Mouse (Mus musculus) liver, embryonic 16.5 days (tissue): ENCODE data around the gene Yes1. TPM values are rescaled to one million over a fixed set of nuclear protein-coding genes. Genes with fewer than 3 reads are reported as not detected.
"Not testable (repeated sequence)": the region's sequence is repeated elsewhere in the genome, so short reads cannot be mapped to it uniquely, and the experiment has no call there.

Experiments
- ATAC-seq: fragments of 200-750 bp; cut with Nextera tagmentation; 2 replicates; pipeline ENCODE4 v1.8.0; 2017; ENCODE audit warnings: low read depth, mild to moderate bottlenecking, moderate number of reproducible peaks, moderate library complexity
- H3K27ac ChIP-seq: fragments of 300-500 bp; sonication (generic); 2 replicates; pipeline ENCODE4 v1.5.1; 2014; ENCODE audit warnings: mild to moderate bottlenecking, low read length
- H3K27me3 ChIP-seq: fragments of 300-500 bp; sonication (generic); 2 replicates; pipeline ENCODE4 v1.6.1; 2014; ENCODE audit warnings: low read depth, low read length, mixed read lengths; ENCODE audit not compliant: control insufficient read depth, insufficient read depth
- H3K36me3 ChIP-seq: fragments of 300-500 bp; sonication (generic); 2 replicates; pipeline ENCODE4 v1.6.1; 2014; ENCODE audit warnings: mild to moderate bottlenecking; ENCODE audit not compliant: control insufficient read depth, insufficient read depth
- H3K4me1 ChIP-seq: fragments of 300-500 bp; sonication (generic); 2 replicates; pipeline ENCODE4 v1.6.1; 2014; ENCODE audit warnings: low read depth, low read length, mixed read lengths; ENCODE audit not compliant: control insufficient read depth
- H3K4me2 ChIP-seq: fragments of 300-500 bp; sonication (generic); 2 replicates; pipeline ENCODE4 v1.6.1; 2014; ENCODE audit warnings: low read depth, low read length, mixed read lengths
- H3K4me3 ChIP-seq: fragments of 300-500 bp; sonication (generic); 2 replicates; pipeline ENCODE4 v1.5.1; 2014; ENCODE audit warnings: low read depth, mild to moderate bottlenecking, low read length
- H3K9ac ChIP-seq: fragments of 300-500 bp; sonication (generic); 2 replicates; pipeline ENCODE4 v1.6.1; 2014; ENCODE audit warnings: low read depth, low read length
- H3K9me3 ChIP-seq: fragments of 300-500 bp; sonication (generic); replicated peaks from 2 replicates; pipeline ENCODE4 v1.6.1; 2016; ENCODE audit warnings: low read length; ENCODE audit not compliant: control insufficient read depth
- WGBS: fragments of 180-500 bp; shearing (Covaris S2); extraction: QIAGEN DNeasy Blood & Tissue Kit; methylation state at CpG from one replicate; pipeline ENCODE4 v1.1.7; 2014; ENCODE audit not compliant: insufficient replicate concordance; 5-methylcytosine and 5-hydroxymethylcytosine counted together
- polyA plus RNA-seq: library from polyadenylated mRNA; unstranded; fragments of >200 nt; fragmentation: Nextera tagmentation; extraction: Ambion mirVana; gene quantifications from 2 replicates; pipeline ENCODE4 v1.2.1, GENCODE M21; 2015

The Yes1 gene
- polyA plus RNA-seq, 1 experiment from 2014 or later = 5.8 TPM

GRCm38 (mm10) chr5:32713703-32714467 is 102.9 kb downstream of the Yes1 start:
- Histone ChIP-seq H3K27me3 (no peaks in the 10 kb centered on the region), H3K27ac (peak overlapping the region; percentile 76), H3K9ac (peak overlapping the region; percentile 54), H3K4me1 (no peaks in the 10 kb centered on the region; the same call in none of the 2 replicates), H3K9me3 (no peaks in the 10 kb centered on the region), H3K4me2 (peak overlapping the region; percentile 81), H3K4me3 (peak overlapping the region; percentile 65), H3K36me3 (no peaks in the 10 kb centered on the region)
- ATAC-seq = peak; percentile 92
- under 1% methylated on average over 55 of the region's 55 CpGs for WGBS

- WGBS = 19% methylated on average over 1 of the region's 1 CpGs
- no peaks in the 10 kb centered on the region for H3K9me3 ChIP-seq
- no peak overlapping the region for H3K4me2 ChIP-seq
- no peak overlapping the region for H3K4me3 ChIP-seq
- H3K36me3 ChIP-seq = no peaks in the 10 kb centered on the region
- no peaks in the 10 kb centered on the region for H3K27me3 ChIP-seq
- H3K27ac ChIP-seq = peak overlapping the region; percentile 74
- no peak overlapping the region for H3K9ac ChIP-seq
- H3K4me1 ChIP-seq = no peaks in the 10 kb centered on the region; the same call in none of the 2 replicates
- ATAC-seq = peak; percentile 7; the same call in 1 of the 2 replicates
Measured at GRCm38 (mm10) chr5:32717726-32718125, 106.8 kb downstream of the Yes1 start.

- Histone ChIP-seq H3K4me1 (peaks cover under 1% of the 10 kb centered on the region; the same call in 1 of the 2 replicates), H3K27ac (peak overlapping the region; percentile 60; the same call in 1 of the 2 replicates), H3K36me3 (no peaks in the 10 kb centered on the region), H3K9ac (no peak overlapping the region), H3K4me2 (no peak overlapping the region), H3K27me3 (no peaks in the 10 kb centered on the region), H3K4me3 (no peak overlapping the region), H3K9me3 (no peaks in the 10 kb centered on the region)
- 48% methylated on average over 6 of the region's 6 CpGs for WGBS
- peak; percentile 35 for ATAC-seq
Measured at GRCm38 (mm10) chr5:32718916-32719315, 107.9 kb downstream of the Yes1 start.

- no peaks in the 10 kb centered on the region for H3K9me3 ChIP-seq
- WGBS = 68% methylated on average over 9 of the region's 9 CpGs
- H3K27ac ChIP-seq = 0 out of 2 replicates have a peak overlapping the region, but pooled peaks have one; percentile 16
- H3K4me3 ChIP-seq = no peak overlapping the region
- no peak overlapping the region for H3K9ac ChIP-seq
- no peaks in the 10 kb centered on the region for H3K27me3 ChIP-seq
- H3K4me1 ChIP-seq = peaks cover 2% of the 10 kb centered on the region; the same call in 1 of the 2 replicates
- no peak overlapping the region for H3K4me2 ChIP-seq
- ATAC-seq = no peak
- H3K36me3 ChIP-seq = no peaks in the 10 kb centered on the region
Measured at GRCm38 (mm10) chr5:32720416-32720815, 109.4 kb downstream of the Yes1 start.

- no peaks in the 10 kb centered on the region for H3K9me3 ChIP-seq
- no peaks in the 10 kb centered on the region for H3K36me3 ChIP-seq
- H3K9ac ChIP-seq = no peak overlapping the region
- no peak overlapping the region for H3K4me2 ChIP-seq
- no peak overlapping the region for H3K27ac ChIP-seq
- WGBS = 47% methylated on average over 3 of the region's 3 CpGs
- peaks cover 2% of the 10 kb centered on the region; the same call in 1 of the 2 replicates for H3K4me1 ChIP-seq
- no peaks in the 10 kb centered on the region for H3K27me3 ChIP-seq
- H3K4me3 ChIP-seq = no peak overlapping the region
- no peak for ATAC-seq
Measured at GRCm38 (mm10) chr5:32721316-32721715, 110.3 kb downstream of the Yes1 start.

GRCm38 (mm10) chr5:32722263-32722662 is 111.3 kb downstream of the Yes1 start:
- Histone ChIP-seq H3K36me3 (no peaks in the 10 kb centered on the region), H3K4me3 (no peak overlapping the region), H3K9me3 (no peaks in the 10 kb centered on the region), H3K27me3 (no peaks in the 10 kb centered on the region), H3K4me1 (peaks cover 2% of the 10 kb centered on the region; the same call in 1 of the 2 replicates), H3K9ac (no peak overlapping the region), H3K4me2 (no peak overlapping the region), H3K27ac (no peak overlapping the region)
- no peak for ATAC-seq
- 64% methylated on average over 7 of the region's 7 CpGs for WGBS

- H3K27ac ChIP-seq, H3K9ac ChIP-seq, H3K4me1 ChIP-seq, H3K4me2 ChIP-seq, ATAC-seq, H3K27me3 ChIP-seq, H3K36me3 ChIP-seq, H3K9me3 ChIP-seq, H3K4me3 ChIP-seq: not testable (repeated sequence)
- WGBS = 64% methylated on average over 8 of the region's 8 CpGs
Measured at GRCm38 (mm10) chr5:32722711-32723110, 111.7 kb downstream of the Yes1 start.

GRCm38 (mm10) chr5:32723981-32724380 is 113.0 kb downstream of the Yes1 start:
- Histone ChIP-seq H3K36me3 (no peaks in the 10 kb centered on the region), H3K4me1 (0 out of 2 replicates have a peak, but pooled peaks cover 2% of the 10 kb centered on the region), H3K9ac (no peak overlapping the region), H3K27me3 (no peaks in the 10 kb centered on the region), H3K4me2 (no peak overlapping the region), H3K27ac (no peak overlapping the region), H3K9me3 (no peaks in the 10 kb centered on the region), H3K4me3 (no peak overlapping the region)
- no peak for ATAC-seq
- 56% methylated on average over 7 of the region's 7 CpGs for WGBS

- H3K4me3 ChIP-seq, H3K27me3 ChIP-seq, H3K9me3 ChIP-seq, H3K4me1 ChIP-seq, H3K9ac ChIP-seq, H3K36me3 ChIP-seq, H3K4me2 ChIP-seq: not testable (repeated sequence)
- 46% methylated on average over 3 of the region's 3 CpGs for WGBS
- peak; percentile 61 for ATAC-seq
- peak overlapping the region; percentile 32; the same call in 1 of the 2 replicates for H3K27ac ChIP-seq
Measured at GRCm38 (mm10) chr5:32725397-32725796, 114.4 kb downstream of the Yes1 start.
